Mouse (Mus musculus) E14TG2a.4 (cell line): ENCODE measurements around the gene Cisd3.
A peak's percentile ranks its signal among the peaks of the same experiment; 100 is the strongest.

Source experiments
- CTCF ChIP-seq: conservative IDR thresholded peaks from 2 replicates; pipeline ENCODE4 v1.5.1; 2014; ENCODE audit warnings: low read length
- NANOG ChIP-seq: IDR thresholded peaks from 2 replicates; pipeline ENCODE4 v1.6.1; 2014; ENCODE audit warnings: borderline replicate concordance, low read length, mixed read lengths
- POU5F1 ChIP-seq: IDR thresholded peaks from 2 replicates; pipeline ENCODE4 v1.6.1; 2014; ENCODE audit warnings: low read length, borderline replicate concordance

GRCm38 (mm10) chr11:97677842-97678241, 7.8 kb upstream of the Cisd3 start:
- TF ChIP-seq CTCF (peak; percentile 58), NANOG (no peak), POU5F1 (no peak)
